Mouse (Mus musculus) ovary, adult 18-20 months (tissue): Measurements from ENCODE around the gene Ola1.

Experiments
- DNase-seq: peaks from one replicate; pipeline ENCODE4 v3.0.0; 2022; ENCODE audit warnings: low spot score, mixed read lengths

The Ola1 gene

GRCm38 (mm10) chr2:73063911-73064619 is 154.7 kb downstream of the Ola1 start:
- DNase-seq = no peak

DNA sequence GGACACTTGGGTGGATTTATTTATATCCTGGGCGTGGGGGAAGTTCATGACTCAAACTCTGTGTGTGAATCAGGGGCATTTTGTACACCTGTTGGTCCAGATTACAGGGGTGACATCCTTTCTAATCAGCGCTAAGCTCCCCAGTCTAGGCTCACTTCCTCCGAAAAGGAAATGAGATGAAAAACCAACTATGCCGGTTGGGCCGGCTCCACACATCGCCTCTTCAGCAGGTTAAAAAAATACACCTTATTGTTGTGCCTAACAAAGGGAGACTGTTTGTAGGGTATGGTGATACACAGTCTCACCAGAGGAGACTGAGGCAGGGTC is 158.5 kb downstream of the Ola1 start:
- DNase-seq = no peak

DNA sequence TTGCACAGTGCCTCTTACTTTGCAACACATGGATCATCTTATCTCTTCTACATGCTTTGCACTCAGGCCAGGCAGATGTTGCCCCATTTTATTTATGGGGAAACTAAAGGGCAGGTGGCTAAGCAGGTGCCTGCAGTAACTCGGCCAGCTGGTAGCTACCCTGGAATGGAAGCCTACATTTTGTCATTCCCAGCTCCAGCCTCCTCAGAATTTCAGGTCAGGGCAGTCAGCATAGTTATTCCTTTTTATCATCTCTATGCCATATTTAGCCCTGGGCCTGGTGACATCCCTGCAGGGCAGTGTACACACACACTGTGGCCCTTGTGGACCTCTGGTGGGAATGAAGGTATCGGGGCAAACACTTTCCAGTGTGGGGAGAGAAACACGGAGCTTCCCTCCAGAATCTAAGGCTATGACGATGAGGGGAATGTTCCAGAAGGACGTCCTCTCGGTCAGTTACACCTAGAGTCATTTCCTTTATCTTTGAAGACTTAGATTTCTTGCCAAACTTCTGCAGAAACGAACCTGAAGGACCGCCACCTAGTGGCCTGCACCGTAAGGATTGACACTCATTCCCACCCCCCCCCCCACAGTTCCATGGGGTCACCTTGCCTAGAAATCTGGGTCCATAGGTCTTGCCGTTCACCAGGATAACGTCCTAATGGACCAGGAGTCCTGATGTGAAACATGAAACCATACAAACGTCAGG is 159.0 kb downstream of the Ola1 start:
- DNase-seq = no peak

GRCm38 (mm10) chr2:73058344-73058743 is 160.4 kb downstream of the Ola1 start:
- no peak for DNase-seq

DNA sequence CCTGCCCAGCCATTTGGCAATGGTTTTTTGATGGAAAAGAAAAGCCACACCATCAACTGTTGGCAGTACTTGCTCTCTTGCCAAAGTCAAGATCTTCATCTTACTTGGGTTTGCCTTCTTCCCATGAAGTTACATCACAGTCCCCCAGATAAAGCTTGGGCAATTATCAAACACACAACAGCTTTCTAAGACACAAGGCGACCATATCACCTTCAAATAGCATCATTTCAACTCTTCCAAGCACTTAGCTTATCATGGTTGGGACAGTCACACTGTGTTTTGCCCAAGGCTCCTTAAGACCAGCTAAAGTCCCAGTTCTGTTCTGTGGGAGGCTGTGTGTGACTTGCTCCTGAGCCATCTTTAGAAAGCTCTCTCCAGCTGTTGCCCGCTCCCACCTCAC is 161.1 kb downstream of the Ola1 start:
- DNase-seq = no peak

GRCm38 (mm10) chr2:73056090-73056956 is 162.4 kb downstream of the Ola1 start:
- no peak for DNase-seq

DNA sequence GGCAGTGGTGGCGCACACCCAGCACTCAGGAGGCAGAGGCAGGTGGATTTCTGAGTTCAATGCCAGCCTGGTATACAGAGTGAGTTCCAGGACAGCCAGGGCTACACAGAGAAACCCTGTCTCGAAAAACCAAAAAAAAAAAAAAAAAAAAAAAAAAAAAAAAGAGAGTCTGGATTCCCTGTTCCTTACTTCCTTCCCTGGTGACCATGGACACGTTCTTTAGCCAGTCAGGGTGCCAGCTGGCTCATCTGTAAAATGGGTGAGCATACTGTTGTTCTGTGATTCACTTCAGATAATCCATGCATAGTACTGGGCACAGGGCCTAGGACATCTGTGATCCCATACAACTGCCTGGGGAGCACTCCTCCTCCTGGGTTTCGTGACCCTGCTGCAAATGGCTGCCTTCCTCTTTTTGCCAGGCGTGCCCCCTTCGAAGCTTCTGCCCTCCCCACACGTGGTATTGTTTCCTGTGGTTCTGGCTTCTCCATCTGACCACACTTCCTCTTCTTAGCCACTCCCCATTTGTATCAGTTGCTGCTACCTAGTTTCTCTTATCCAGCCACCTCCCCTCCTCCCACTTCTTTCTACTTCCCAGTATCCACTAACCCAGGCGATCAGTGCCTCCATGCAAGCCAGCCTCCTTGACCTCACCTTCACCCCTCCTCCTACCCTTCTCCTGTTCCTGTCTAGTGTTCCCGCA is 164.8 kb downstream of the Ola1 start:
- DNase-seq = no peak

DNA sequence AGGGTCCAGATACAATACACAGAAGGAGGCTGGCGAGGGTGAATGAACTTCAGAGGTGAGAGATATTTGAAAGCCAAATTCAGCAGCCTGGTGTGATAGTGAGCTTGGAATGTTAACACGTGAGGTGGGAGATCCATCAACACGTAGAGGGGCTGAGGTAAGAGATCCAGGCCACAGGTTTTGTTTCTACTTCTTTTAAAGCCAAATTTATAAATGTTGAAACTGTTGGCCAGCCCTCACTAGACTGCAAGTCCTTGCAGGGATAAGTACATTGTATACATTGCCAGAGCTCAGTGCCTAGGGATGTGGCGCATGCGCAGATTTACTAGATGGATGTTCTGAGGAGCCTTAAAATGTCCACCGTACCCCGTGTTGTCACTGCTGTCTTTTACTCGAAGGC is 168.3 kb downstream of the Ola1 start:
- DNase-seq = no peak

DNA sequence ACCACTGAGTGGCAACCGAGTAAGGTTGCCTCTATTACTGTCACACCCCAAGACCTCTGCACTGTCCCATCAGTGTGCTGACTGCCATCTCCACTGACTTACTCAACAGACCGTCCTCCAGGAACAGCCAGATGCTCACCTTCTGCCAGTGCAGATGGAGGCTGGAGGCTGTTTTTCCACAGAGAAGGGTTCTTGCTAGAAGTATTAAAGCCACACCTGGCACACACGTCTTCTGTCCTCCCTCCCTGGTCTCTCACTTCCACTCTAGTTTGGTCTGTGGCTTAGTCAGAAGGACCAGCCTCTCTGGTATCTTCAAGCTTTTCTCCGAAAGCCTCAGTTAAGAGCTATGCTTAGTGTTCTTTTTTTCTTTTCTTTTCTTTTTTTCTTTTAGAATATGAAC is 168.7 kb downstream of the Ola1 start:
- no peak for DNase-seq

DNA sequence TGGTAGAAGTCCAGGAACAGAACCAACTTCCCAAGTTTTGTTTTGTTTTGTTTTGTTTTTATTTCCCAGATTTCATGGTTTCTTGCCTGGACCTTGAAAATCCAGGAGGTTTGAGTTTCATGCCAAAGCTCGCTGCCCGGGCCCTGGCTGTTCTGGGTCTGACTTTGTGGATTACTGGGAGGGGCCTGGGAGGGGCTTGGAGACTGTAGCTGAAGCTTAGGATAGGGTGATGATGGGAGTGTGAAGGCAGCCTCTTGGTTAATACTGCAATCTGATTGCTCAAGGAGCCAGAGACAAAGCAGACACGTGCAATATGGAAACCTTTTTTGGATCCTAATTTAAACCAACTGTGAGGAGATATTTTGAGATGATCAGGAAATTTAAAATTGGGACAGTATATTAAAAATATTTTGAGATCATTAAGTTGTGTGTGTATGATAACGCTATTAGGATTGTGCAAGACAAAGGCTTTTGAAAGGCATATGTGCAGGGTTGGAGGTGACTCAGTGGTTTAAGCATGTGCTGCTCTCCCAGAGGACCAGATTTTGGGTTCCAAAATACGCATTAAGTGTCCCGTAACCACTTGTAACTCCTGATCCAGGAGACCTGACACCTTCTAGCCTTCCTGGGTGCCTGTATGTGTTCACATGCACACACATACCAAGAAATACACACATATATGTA is 169.6 kb downstream of the Ola1 start:
- DNase-seq = peak; percentile 56

DNA sequence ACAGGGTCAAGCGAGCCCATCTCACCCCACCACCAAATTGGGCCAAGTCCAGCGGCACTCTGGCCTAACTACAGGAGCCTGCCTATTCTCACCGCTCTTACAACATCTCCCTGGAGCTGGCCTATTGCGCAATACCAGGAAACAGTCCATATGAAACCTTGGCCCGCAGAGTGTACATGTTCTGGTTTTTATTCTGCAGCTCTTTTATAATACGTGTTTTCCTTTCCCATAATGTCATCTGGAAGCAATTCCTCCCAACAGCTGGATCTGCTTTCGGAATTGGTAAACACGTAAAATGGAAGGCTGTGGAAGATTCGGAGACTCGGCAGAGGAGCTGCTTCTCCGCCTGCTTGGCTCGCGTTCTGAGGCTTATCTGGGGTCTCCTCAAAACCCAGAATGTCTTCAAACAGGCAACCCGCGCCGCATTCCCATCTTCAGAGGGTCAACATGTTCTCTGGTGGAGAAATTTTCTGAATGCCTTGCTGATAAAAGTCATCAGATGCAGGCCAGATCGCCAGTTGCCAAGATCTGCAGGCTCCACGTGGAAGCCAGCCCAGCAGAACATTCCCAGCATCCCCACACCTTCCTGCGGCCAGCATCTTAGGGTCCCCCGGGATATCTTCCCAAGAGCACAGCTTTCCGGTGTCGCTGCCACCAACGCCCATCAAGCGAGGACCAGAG is 171.5 kb downstream of the Ola1 start:
- peak; percentile 73 for DNase-seq

GRCm38 (mm10) chr2:73046576-73046975 is 172.1 kb downstream of the Ola1 start:
- DNase-seq = peak; percentile 40

DNA sequence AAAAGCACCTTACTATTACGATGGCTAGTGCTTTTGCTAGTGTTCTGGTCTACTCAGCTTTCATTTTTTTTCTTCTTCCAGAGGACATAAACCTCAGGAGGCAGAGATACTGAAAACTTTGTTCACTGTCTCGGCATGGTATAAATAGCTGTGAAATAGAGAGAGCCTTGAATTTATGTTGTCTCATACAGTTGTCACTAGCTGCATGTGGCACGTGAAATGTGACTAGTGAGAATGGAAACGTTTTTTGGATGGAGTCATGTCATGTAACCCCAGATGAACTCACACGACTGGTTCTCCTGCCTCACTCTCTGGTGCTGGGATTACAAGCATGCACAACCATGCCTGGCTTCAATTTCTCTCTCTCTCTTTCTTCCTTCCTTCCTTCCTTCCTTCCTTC is 173.2 kb downstream of the Ola1 start:
- DNase-seq = no peak
